Mouse (Mus musculus): ENCODE measurements around the gene Hist1h2ap. TPM values are rescaled to one million over a fixed set of nuclear protein-coding genes. Genes with fewer than 3 reads are reported as not detected.
"Not testable (repeated sequence)": the region's sequence is repeated elsewhere in the genome, so short reads cannot be mapped to it uniquely, and the experiment has no call there.

Hist1h2ap gene
- polyA plus RNA-seq, 1 experiment from 2014 or later = 3,914 TPM

GRCm38 (mm10) chr13:21789925-21790324, 43.4 kb downstream of the Hist1h2ap start:
- Histone ChIP-seq H3K27ac (ENCODE audit: low read length) (no peak overlapping the region), H3K27me3 (ENCODE audit: control insufficient read depth, insufficient read depth, low read depth, low read length) (no peaks in the 10 kb centered on the region), H3K36me3 (ENCODE audit: control insufficient read depth, insufficient read depth) (no peaks in the 10 kb centered on the region), H3K4me3 (ENCODE audit: low read depth, low read length) (no peak overlapping the region), H3K9me3 (replicated peaks; ENCODE audit: control insufficient read depth, low read length) (no peaks in the 10 kb centered on the region), H3K4me2 (ENCODE audit: low read depth, low read length) (no peak overlapping the region), H3K9ac (ENCODE audit: low read depth, low read length) (no peak overlapping the region), H3K4me1 (ENCODE audit: control insufficient read depth, low read depth, low read length) (peaks cover 14% of the 10 kb centered on the region)
- no peak for ATAC-seq (ENCODE audit: low read depth)
- WGBS (ENCODE audit: insufficient replicate concordance) = 36% methylated on average over 6 of the region's 6 CpGs

GRCm38 (mm10) chr13:21787760-21788593, 45.3 kb downstream of the Hist1h2ap start:
- Histone ChIP-seq H3K27me3 (ENCODE audit: control insufficient read depth, insufficient read depth, low read depth, low read length) (no peaks in the 10 kb centered on the region), H3K4me2 (ENCODE audit: low read depth, low read length) (peak overlapping the region; percentile 61), H3K27ac (ENCODE audit: low read length) (peak overlapping the region; percentile 96), H3K36me3 (ENCODE audit: control insufficient read depth, insufficient read depth) (no peaks in the 10 kb centered on the region), H3K9ac (ENCODE audit: low read depth, low read length) (peak overlapping the region; percentile 65), H3K9me3 (replicated peaks; ENCODE audit: control insufficient read depth, low read length) (no peaks in the 10 kb centered on the region), H3K4me1 (ENCODE audit: control insufficient read depth, low read depth, low read length) (peaks cover 24% of the 10 kb centered on the region), H3K4me3 (ENCODE audit: low read depth, low read length) (peak overlapping the region; percentile 60)
- ATAC-seq (ENCODE audit: low read depth) = peak; percentile 6
- 25% methylated on average over 13 of the region's 21 CpGs for WGBS (ENCODE audit: insufficient replicate concordance)

GRCm38 (mm10) chr13:21786899-21787629, 46.2 kb downstream of the Hist1h2ap start, which contains the start of the genes Hist1h2an and Hist1h2bp:
Hist1h2an (minus strand) TSS chr13:21787218.
Hist1h2bp (plus strand) TSS chr13:21787461.
- Histone ChIP-seq H3K9ac (ENCODE audit: low read depth, low read length) (peak within 1 kb of the TSS; percentile 81), H3K4me2 (ENCODE audit: low read depth, low read length) (peak within 1 kb of the TSS; percentile 77), H3K4me3 (ENCODE audit: low read depth, low read length) (peak within 1 kb of the TSS; percentile 60), H3K4me1 (ENCODE audit: control insufficient read depth, low read depth, low read length) (peaks cover 28% of the 10 kb centered on the region), H3K27ac (ENCODE audit: low read length) (peak within 1 kb of the TSS; percentile 97)
- H3K9me3 ChIP-seq (replicated peaks; ENCODE audit: control insufficient read depth, low read length); H3K27me3 ChIP-seq (ENCODE audit: control insufficient read depth, insufficient read depth, low read depth, low read length); H3K36me3 ChIP-seq (ENCODE audit: control insufficient read depth, insufficient read depth): not testable (repeated sequence)
- under 1% methylated on average over 38 of the region's 63 CpGs for WGBS (ENCODE audit: insufficient replicate concordance)
- ATAC-seq (ENCODE audit: low read depth) = peak; percentile 83

GRCm38 (mm10) chr13:21786189-21786898, 47.0 kb downstream of the Hist1h2ap start:
- H3K4me1 ChIP-seq (ENCODE audit: control insufficient read depth, low read depth, low read length) = peaks cover 30% of the 10 kb centered on the region
- ATAC-seq (ENCODE audit: low read depth) = no peak

GRCm38 (mm10) chr13:21784311-21784710, 49.0 kb downstream of the Hist1h2ap start:
- Histone ChIP-seq H3K9me3 (replicated peaks; ENCODE audit: control insufficient read depth, low read length) (no peaks in the 10 kb centered on the region), H3K9ac (ENCODE audit: low read depth, low read length) (peak overlapping the region; percentile 73), H3K27ac (ENCODE audit: low read length) (peak overlapping the region; percentile 99), H3K4me3 (ENCODE audit: low read depth, low read length) (peak overlapping the region; percentile 62), H3K36me3 (ENCODE audit: control insufficient read depth, insufficient read depth) (no peaks in the 10 kb centered on the region), H3K4me1 (ENCODE audit: control insufficient read depth, low read depth, low read length) (peaks cover 29% of the 10 kb centered on the region), H3K27me3 (ENCODE audit: control insufficient read depth, insufficient read depth, low read depth, low read length) (no peaks in the 10 kb centered on the region), H3K4me2 (ENCODE audit: low read depth, low read length) (peak overlapping the region; percentile 82)
- ATAC-seq (ENCODE audit: low read depth) = no peak
- WGBS (ENCODE audit: insufficient replicate concordance) = 54% methylated on average over 6 of the region's 6 CpGs

More at GRCm38 (mm10) chr13:21786189-21786898, 47.0 kb downstream of the Hist1h2ap start:
- no peaks in the 10 kb centered on the region for H3K9me3 ChIP-seq (replicated peaks; ENCODE audit: control insufficient read depth, low read length)
- peak overlapping the region; percentile 60 for H3K4me3 ChIP-seq (ENCODE audit: low read depth, low read length)
- 6% methylated on average over 8 of the region's 8 CpGs for WGBS (ENCODE audit: insufficient replicate concordance)
- no peaks in the 10 kb centered on the region for H3K27me3 ChIP-seq (ENCODE audit: control insufficient read depth, insufficient read depth, low read depth, low read length)
- H3K36me3 ChIP-seq (ENCODE audit: control insufficient read depth, insufficient read depth) = no peaks in the 10 kb centered on the region
- H3K9ac ChIP-seq (ENCODE audit: low read depth, low read length) = peak overlapping the region; percentile 81
- peak overlapping the region; percentile 97 for H3K27ac ChIP-seq (ENCODE audit: low read length)
- H3K4me2 ChIP-seq (ENCODE audit: low read depth, low read length) = peak overlapping the region; percentile 77

GRCm38 (mm10) chr13:21783734-21784161, 49.6 kb downstream of the Hist1h2ap start:
- Histone ChIP-seq H3K27ac (ENCODE audit: low read length) (peak overlapping the region; percentile 99), H3K4me1 (ENCODE audit: control insufficient read depth, low read depth, low read length) (peaks cover 29% of the 10 kb centered on the region), H3K36me3 (ENCODE audit: control insufficient read depth, insufficient read depth) (no peaks in the 10 kb centered on the region), H3K27me3 (ENCODE audit: control insufficient read depth, insufficient read depth, low read depth, low read length) (no peaks in the 10 kb centered on the region), H3K9me3 (replicated peaks; ENCODE audit: control insufficient read depth, low read length) (no peaks in the 10 kb centered on the region), H3K9ac (ENCODE audit: low read depth, low read length) (peak overlapping the region; percentile 73), H3K4me3 (ENCODE audit: low read depth, low read length) (peak overlapping the region; percentile 62), H3K4me2 (ENCODE audit: low read depth, low read length) (peak overlapping the region; percentile 82)
- WGBS (ENCODE audit: insufficient replicate concordance) = 2% methylated on average over 9 of the region's 9 CpGs
- ATAC-seq (ENCODE audit: low read depth) = no peak

- Histone ChIP-seq H3K4me1 (ENCODE audit: control insufficient read depth, low read depth, low read length) (peaks cover 27% of the 10 kb centered on the region), H3K9me3 (replicated peaks; ENCODE audit: control insufficient read depth, low read length) (no peaks in the 10 kb centered on the region), H3K9ac (ENCODE audit: low read depth, low read length) (peak within 1 kb of the TSS; percentile 73), H3K36me3 (ENCODE audit: control insufficient read depth, insufficient read depth) (no peaks in the 10 kb centered on the region), H3K27me3 (ENCODE audit: control insufficient read depth, insufficient read depth, low read depth, low read length) (no peaks in the 10 kb centered on the region), H3K27ac (ENCODE audit: low read length) (peak within 1 kb of the TSS; percentile 99), H3K4me3 (ENCODE audit: low read depth, low read length) (peak within 1 kb of the TSS; percentile 62), H3K4me2 (ENCODE audit: low read depth, low read length) (peak within 1 kb of the TSS; percentile 82)
- peak; percentile 49 for ATAC-seq (ENCODE audit: low read depth)
- under 1% methylated on average over 15 of the region's 20 CpGs for WGBS (ENCODE audit: insufficient replicate concordance)
These were observed 50.1 kb downstream of the Hist1h2ap start, which contains the start of gene Hist1h3i for GRCm38 (mm10) chr13:21783255-21783617. Hist1h3i (minus strand) TSS chr13:21783370.
